Comparison of ENCODE assay signal across 7 mouse cellular contexts in genomic region chr12:12420423-12420822, GRCm38 (mm10).
A peak's percentile ranks its signal among the peaks of the same experiment; 100 is the strongest.
DNase-seq lines count a peak whose midpoint lies in the region; ATAC-seq and TF ChIP-seq lines count a peak whose summit lies in the region.

No protein-coding gene starts in this region.

- no peak overlapping the region for H3K4me3 ChIP-seq in liver, embryonic 12.5 days
- H3K4me3 ChIP-seq in liver, postnatal 0 days (ENCODE audit: low read depth, low read length), result no peak overlapping the region
- H3K4me3 ChIP-seq in embryonic facial prominence, embryonic 11.5 days (ENCODE audit: low read depth, low read length), result no peak overlapping the region
- no peak overlapping the region for H3K4me3 ChIP-seq in hindbrain, embryonic 11.5 days (ENCODE audit: low read depth, low read length)
- H3K4me3 ChIP-seq in midbrain, postnatal 0 days (ENCODE audit: low read depth, low read length), result no peak overlapping the region

- peak; percentile 34; the same call in 1 of the 2 replicates for ATAC-seq in liver, embryonic 12.5 days
- no peak for ATAC-seq in liver, postnatal 0 days
- ATAC-seq in embryonic facial prominence, embryonic 11.5 days (replicated peaks; ENCODE audit: insufficient number of reproducible peaks, low FRiP score, low TSS enrichment, low read depth), result peak; percentile 42
- peak; percentile 47 for ATAC-seq in hindbrain, embryonic 11.5 days (ENCODE audit: low FRiP score)
- peak; percentile 25; the same call in 1 of the 2 replicates for ATAC-seq in midbrain, postnatal 0 days (ENCODE audit: low FRiP score)

- peaks cover 31% of the 10 kb centered on the region for H3K4me1 ChIP-seq in liver, embryonic 12.5 days
- no peaks in the 10 kb centered on the region for H3K4me1 ChIP-seq in liver, postnatal 0 days (ENCODE audit: insufficient read depth)
- H3K4me1 ChIP-seq in embryonic facial prominence, embryonic 11.5 days (ENCODE audit: control insufficient read depth, insufficient read depth, low read length), result no peaks in the 10 kb centered on the region
- no peaks in the 10 kb centered on the region for H3K4me1 ChIP-seq in hindbrain, embryonic 11.5 days (replicated peaks; ENCODE audit: control insufficient read depth, insufficient read depth, low read length)
- no peaks in the 10 kb centered on the region; the same call in 1 of the 2 replicates for H3K4me1 ChIP-seq in midbrain, postnatal 0 days (ENCODE audit: insufficient read depth, low read length)

- H3K27ac ChIP-seq in liver, embryonic 12.5 days, result no peak overlapping the region
- H3K27ac ChIP-seq in liver, postnatal 0 days (ENCODE audit: low read depth), result no peak overlapping the region
- no peak overlapping the region for H3K27ac ChIP-seq in embryonic facial prominence, embryonic 11.5 days (replicated peaks; ENCODE audit: low read depth, low read length)
- no peak overlapping the region for H3K27ac ChIP-seq in hindbrain, embryonic 11.5 days (ENCODE audit: low read depth, low read length)
- H3K27ac ChIP-seq in midbrain, postnatal 0 days (ENCODE audit: low read depth, low read length), result no peak overlapping the region

- WGBS in liver, embryonic 12.5 days (ENCODE audit: insufficient replicate concordance), result 7% methylated on average over 2 of the region's 2 CpGs
- 4% methylated on average over 2 of the region's 2 CpGs for WGBS in liver, postnatal 0 days (ENCODE audit: insufficient replicate concordance)
- 9% methylated on average over 2 of the region's 2 CpGs for WGBS in embryonic facial prominence, embryonic 11.5 days
- 6% methylated on average over 2 of the region's 2 CpGs for WGBS in hindbrain, embryonic 11.5 days
- 6% methylated on average over 2 of the region's 2 CpGs for WGBS in midbrain, postnatal 0 days

- H3K9me3 ChIP-seq in liver, embryonic 12.5 days (replicated peaks), result no peaks in the 10 kb centered on the region
- H3K9me3 ChIP-seq in liver, postnatal 0 days (ENCODE audit: low read length), result no peaks in the 10 kb centered on the region
- no peaks in the 10 kb centered on the region for H3K9me3 ChIP-seq in embryonic facial prominence, embryonic 11.5 days (replicated peaks; ENCODE audit: control insufficient read depth, low read length)
- H3K9me3 ChIP-seq in hindbrain, embryonic 11.5 days (ENCODE audit: control insufficient read depth, low read length), result no peaks in the 10 kb centered on the region
- H3K9me3 ChIP-seq in midbrain, postnatal 0 days (ENCODE audit: low read length), result no peaks in the 10 kb centered on the region

- no peak for TF ChIP-seq CTCF in liver, postnatal 0 days (IDR thresholded peaks at IDR 0.05; ENCODE audit: low read depth)
- TF ChIP-seq CTCF in midbrain, postnatal 0 days (IDR thresholded peaks at IDR 0.05), result no peak

- H3K36me3 ChIP-seq in liver, embryonic 12.5 days, result no peaks in the 10 kb centered on the region
- no peaks in the 10 kb centered on the region for H3K36me3 ChIP-seq in liver, postnatal 0 days (replicated peaks; ENCODE audit: insufficient read depth, low read length)
- no peaks in the 10 kb centered on the region for H3K36me3 ChIP-seq in embryonic facial prominence, embryonic 11.5 days (replicated peaks; ENCODE audit: control insufficient read depth, insufficient read depth, low read depth, low read length)
- H3K36me3 ChIP-seq in hindbrain, embryonic 11.5 days (ENCODE audit: control insufficient read depth, insufficient read depth, low read length), result no peaks in the 10 kb centered on the region
- no peaks in the 10 kb centered on the region for H3K36me3 ChIP-seq in midbrain, postnatal 0 days (ENCODE audit: insufficient read depth, low read length)

- peak overlapping the region; percentile 75 for H3K4me2 ChIP-seq in liver, embryonic 12.5 days
- H3K4me2 ChIP-seq in liver, postnatal 0 days (ENCODE audit: low read depth, low read length), result no peak overlapping the region
- H3K4me2 ChIP-seq in embryonic facial prominence, embryonic 11.5 days (ENCODE audit: low read depth, low read length), result no peak overlapping the region
- H3K4me2 ChIP-seq in hindbrain, embryonic 11.5 days (replicated peaks; ENCODE audit: low read depth, low read length), result no peak overlapping the region
- no peak overlapping the region for H3K4me2 ChIP-seq in midbrain, postnatal 0 days (ENCODE audit: low read depth, low read length, poor library complexity, severe bottlenecking)

- TF ChIP-seq EP300 in liver, postnatal 0 days (IDR thresholded peaks at IDR 0.05; ENCODE audit: low read depth), result no peak

- peak overlapping the region; percentile 73; the same call in 1 of the 2 replicates for H3K9ac ChIP-seq in liver, embryonic 12.5 days
- H3K9ac ChIP-seq in liver, postnatal 0 days (replicated peaks), result no peak overlapping the region
- H3K9ac ChIP-seq in embryonic facial prominence, embryonic 11.5 days (replicated peaks; ENCODE audit: low read length), result no peak overlapping the region
- H3K9ac ChIP-seq in hindbrain, embryonic 11.5 days (ENCODE audit: low read depth, low read length), result no peak overlapping the region
- no peak overlapping the region for H3K9ac ChIP-seq in midbrain, postnatal 0 days (replicated peaks; ENCODE audit: low read length, poor library complexity, severe bottlenecking)

- H3K27me3 ChIP-seq in liver, embryonic 12.5 days (replicated peaks), result peaks cover 7% of the 10 kb centered on the region
- 0 out of 2 replicates have a peak, but pooled peaks cover 2% of the 10 kb centered on the region for H3K27me3 ChIP-seq in liver, postnatal 0 days (ENCODE audit: insufficient read depth, low read length)
- no peaks in the 10 kb centered on the region for H3K27me3 ChIP-seq in embryonic facial prominence, embryonic 11.5 days (ENCODE audit: control insufficient read depth, insufficient read depth, low read length)
- H3K27me3 ChIP-seq in hindbrain, embryonic 11.5 days (ENCODE audit: control insufficient read depth, insufficient read depth, low read length), result no peaks in the 10 kb centered on the region
- no peaks in the 10 kb centered on the region for H3K27me3 ChIP-seq in midbrain, postnatal 0 days (ENCODE audit: insufficient read depth, low read length)

- no peak for DNase-seq in liver, postnatal 0 days
- DNase-seq in embryonic facial prominence, embryonic 11.5 days (ENCODE audit: low spot score), result no peak
- no peak for DNase-seq in hindbrain, embryonic 11.5 days (ENCODE audit: low spot score)
- DNase-seq in midbrain, postnatal 0 days (ENCODE audit: low spot score), result no peak
- DNase-seq in left cerebral cortex, adult 8-10 months (ENCODE audit: low spot score in 2 of 2), result no peak
- no peak for DNase-seq in thymus, postnatal 0 days (ENCODE audit: low spot score)
